Mouse (Mus musculus) sigmoid colon, adult 10 weeks (tissue): Measurements from ENCODE around the gene Obox3. TPM values are rescaled to one million over a fixed set of nuclear protein-coding genes. Genes with fewer than 3 reads are reported as not detected.

ENCODE experiments used
- polyA plus RNA-seq: library from polyadenylated mRNA; stranded (reverse); fragments of 350-450 nt; fragmentation: Illumina TruSeq; extraction: RNeasy Lipid Tissue Mini Kit (QIAGEN cat#74804); gene quantifications from one replicate; pipeline ENCODE4 v1.2.3, GENCODE M21; 2014; ENCODE audit warnings: low read depth, low replicate concordance

The Obox3 gene
- polyA plus RNA-seq, result not detected

DNA sequence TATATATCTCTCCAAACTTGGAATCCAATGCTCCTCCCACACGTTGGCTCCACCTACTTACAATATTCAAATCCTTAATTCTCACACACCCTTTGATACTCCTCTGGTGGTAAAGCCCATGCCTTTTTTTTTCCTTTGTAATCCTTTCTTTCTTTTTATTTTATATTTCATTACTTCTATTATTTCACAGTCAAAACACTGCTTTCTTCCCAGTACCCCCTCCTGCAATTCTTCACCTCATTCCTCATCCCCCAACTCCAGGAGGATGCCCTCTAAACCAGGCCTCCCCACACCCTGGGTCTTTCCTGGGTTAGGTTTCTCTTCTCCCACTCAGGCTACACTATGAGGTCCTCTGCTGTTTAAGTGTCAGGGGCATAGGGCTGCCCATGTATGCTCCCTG is at the start of gene Obox3:
Gene Obox3, minus strand, starts transcription at position 101 of the 400 bp plus-strand sequence.

Other genes with a start within 250 kb of the Obox3 start
- not detected for gene Obox5, start 110.2 kb upstream of the Obox3 start, polyA plus RNA-seq
- not detected for gene Obox6, start 199.8 kb upstream of the Obox3 start, polyA plus RNA-seq
- gene Crx, start 240.1 kb upstream of the Obox3 start, polyA plus RNA-seq, result not detected
- gene Crxos, start 242.7 kb upstream of the Obox3 start, polyA plus RNA-seq, result not detected